Mouse (Mus musculus): ENCODE measurements around the gene Slk. TPM values are rescaled to one million over a fixed set of nuclear protein-coding genes. Genes with fewer than 3 reads are reported as not detected.

Slk gene
- polyA plus RNA-seq (2012; rRNA removed), result 2.0 and 3.5 TPM in 2 replicates

- no peaks in the 10 kb centered on the region for H3K36me3 ChIP-seq (ENCODE audit: control insufficient read depth, insufficient read depth, low read length)
- under 1% methylated on average over 83 of the region's 83 CpGs for WGBS
- peak within 1 kb of the TSS; percentile 95 for H3K27ac ChIP-seq (ENCODE audit: insufficient read depth, low read depth, low read length)
- H3K27me3 ChIP-seq (ENCODE audit: control insufficient read depth, insufficient read depth, low read length), result no peaks in the 10 kb centered on the region
- H3K4me1 ChIP-seq (ENCODE audit: control insufficient read depth, insufficient read depth, insufficient read length, low read length), result peaks cover 2% of the 10 kb centered on the region
- H3K4me3 ChIP-seq (ENCODE audit: low read depth, low read length), result peak within 1 kb of the TSS; percentile 74
- TF ChIP-seq CTCF (IDR thresholded peaks at IDR 0.05; ENCODE audit: extremely low read depth, insufficient read length, insufficient replicate concordance, low read depth, low read length), result no peak
- peak; percentile 88 for TF ChIP-seq POLR2A (IDR thresholded peaks at IDR 0.05; ENCODE audit: low read depth, low read length)
Observed at GRCm38 (mm10) chr19:47579225-47579787, at the start of gene Slk. Slk (plus strand) TSS chr19:47579678.

GRCm38 (mm10) chr19:47531309-47531708 lies 48.2 kb upstream of the Slk start:
- TF ChIP-seq POLR2A (IDR thresholded peaks at IDR 0.05; ENCODE audit: low read depth, low read length), result no peak
- TF ChIP-seq CTCF (IDR thresholded peaks at IDR 0.05; ENCODE audit: extremely low read depth, insufficient read length, insufficient replicate concordance, low read depth, low read length), result no peak

GRCm38 (mm10) chr19:47532449-47532848 lies 47.0 kb upstream of the Slk start:
- H3K27ac ChIP-seq (ENCODE audit: insufficient read depth, low read depth, low read length), result no peak overlapping the region
- H3K27me3 ChIP-seq (ENCODE audit: control insufficient read depth, insufficient read depth, low read length), result no peaks in the 10 kb centered on the region
- H3K4me3 ChIP-seq (ENCODE audit: low read depth, low read length), result no peak overlapping the region
- H3K4me1 ChIP-seq (ENCODE audit: control insufficient read depth, insufficient read depth, insufficient read length, low read length), result peaks cover 10% of the 10 kb centered on the region; the same call in 1 of the 2 replicates
- no peaks in the 10 kb centered on the region for H3K36me3 ChIP-seq (ENCODE audit: control insufficient read depth, insufficient read depth, low read length)
- WGBS, result 94% methylated on average over 3 of the region's 3 CpGs
- TF ChIP-seq CTCF (IDR thresholded peaks at IDR 0.05; ENCODE audit: extremely low read depth, insufficient read length, insufficient replicate concordance, low read depth, low read length) (peak; percentile 54; the same call in 1 of the 2 replicates), POLR2A (IDR thresholded peaks at IDR 0.05; ENCODE audit: low read depth, low read length) (no peak)

More at GRCm38 (mm10) chr19:47531309-47531708, 48.2 kb upstream of the Slk start:
- Histone ChIP-seq H3K36me3 (ENCODE audit: control insufficient read depth, insufficient read depth, low read length) (no peaks in the 10 kb centered on the region), H3K4me1 (ENCODE audit: control insufficient read depth, insufficient read depth, insufficient read length, low read length) (peaks cover 7% of the 10 kb centered on the region; the same call in 1 of the 2 replicates), H3K27ac (ENCODE audit: insufficient read depth, low read depth, low read length) (peak overlapping the region; percentile 60; the same call in 1 of the 2 replicates), H3K4me3 (ENCODE audit: low read depth, low read length) (no peak overlapping the region), H3K27me3 (ENCODE audit: control insufficient read depth, insufficient read depth, low read length) (no peaks in the 10 kb centered on the region)
- 72% methylated on average over 5 of the region's 5 CpGs for WGBS

GRCm38 (mm10) chr19:47534131-47534530 lies 45.3 kb upstream of the Slk start:
- H3K27ac ChIP-seq (ENCODE audit: insufficient read depth, low read depth, low read length), result peak overlapping the region; percentile 40
- peaks cover 16% of the 10 kb centered on the region; the same call in 1 of the 2 replicates for H3K4me1 ChIP-seq (ENCODE audit: control insufficient read depth, insufficient read depth, insufficient read length, low read length)
- H3K36me3 ChIP-seq (ENCODE audit: control insufficient read depth, insufficient read depth, low read length), result no peaks in the 10 kb centered on the region
- 19% methylated on average over 1 of the region's 1 CpGs for WGBS
- no peak overlapping the region for H3K4me3 ChIP-seq (ENCODE audit: low read depth, low read length)
- no peak for TF ChIP-seq POLR2A (IDR thresholded peaks at IDR 0.05; ENCODE audit: low read depth, low read length)
- no peaks in the 10 kb centered on the region for H3K27me3 ChIP-seq (ENCODE audit: control insufficient read depth, insufficient read depth, low read length)

- no peaks in the 10 kb centered on the region for H3K27me3 ChIP-seq (ENCODE audit: control insufficient read depth, insufficient read depth, low read length)
- no peaks in the 10 kb centered on the region for H3K36me3 ChIP-seq (ENCODE audit: control insufficient read depth, insufficient read depth, low read length)
- H3K4me1 ChIP-seq (ENCODE audit: control insufficient read depth, insufficient read depth, insufficient read length, low read length), result peaks cover 16% of the 10 kb centered on the region; the same call in 1 of the 2 replicates
- WGBS, result 3% methylated on average over 39 of the region's 39 CpGs
- peak overlapping the region; percentile 87 for H3K27ac ChIP-seq (ENCODE audit: insufficient read depth, low read depth, low read length)
- H3K4me3 ChIP-seq (ENCODE audit: low read depth, low read length), result peak overlapping the region; percentile 79
- TF ChIP-seq CTCF (IDR thresholded peaks at IDR 0.05; ENCODE audit: extremely low read depth, insufficient read length, insufficient replicate concordance, low read depth, low read length) (no peak), POLR2A (IDR thresholded peaks at IDR 0.05; ENCODE audit: low read depth, low read length) (peak; percentile 63; the same call in 1 of the 2 replicates)
Observed at GRCm38 (mm10) chr19:47536521-47537299, 42.8 kb upstream of the Slk start.

- peaks cover 16% of the 10 kb centered on the region; the same call in 1 of the 2 replicates for H3K4me1 ChIP-seq (ENCODE audit: control insufficient read depth, insufficient read depth, insufficient read length, low read length)
- peak within 1 kb of the TSS; percentile 79 for H3K4me3 ChIP-seq (ENCODE audit: low read depth, low read length)
- H3K27me3 ChIP-seq (ENCODE audit: control insufficient read depth, insufficient read depth, low read length), result no peaks in the 10 kb centered on the region
- H3K27ac ChIP-seq (ENCODE audit: insufficient read depth, low read depth, low read length), result peak within 1 kb of the TSS; percentile 87
- TF ChIP-seq CTCF (IDR thresholded peaks at IDR 0.05; ENCODE audit: extremely low read depth, insufficient read length, insufficient replicate concordance, low read depth, low read length) (no peak), POLR2A (IDR thresholded peaks at IDR 0.05; ENCODE audit: low read depth, low read length) (no peak)
- H3K36me3 ChIP-seq (ENCODE audit: control insufficient read depth, insufficient read depth, low read length), result no peaks in the 10 kb centered on the region
- 5% methylated on average over 10 of the region's 10 CpGs for WGBS
Observed at GRCm38 (mm10) chr19:47537300-47537792, 42.1 kb upstream of the Slk start, which contains the start of gene Stn1. Stn1 (minus strand) TSS chr19:47537507.

GRCm38 (mm10) chr19:47537879-47538278 lies 41.6 kb upstream of the Slk start:
- Histone ChIP-seq H3K4me1 (ENCODE audit: control insufficient read depth, insufficient read depth, insufficient read length, low read length) (peaks cover 16% of the 10 kb centered on the region; the same call in 1 of the 2 replicates), H3K4me3 (ENCODE audit: low read depth, low read length) (no peak overlapping the region), H3K27ac (ENCODE audit: insufficient read depth, low read depth, low read length) (peak overlapping the region; percentile 77; the same call in 1 of the 2 replicates), H3K36me3 (ENCODE audit: control insufficient read depth, insufficient read depth, low read length) (no peaks in the 10 kb centered on the region), H3K27me3 (ENCODE audit: control insufficient read depth, insufficient read depth, low read length) (no peaks in the 10 kb centered on the region)
- no peak for TF ChIP-seq CTCF (IDR thresholded peaks at IDR 0.05; ENCODE audit: extremely low read depth, insufficient read length, insufficient replicate concordance, low read depth, low read length)
- TF ChIP-seq POLR2A (IDR thresholded peaks at IDR 0.05; ENCODE audit: low read depth, low read length), result no peak
- 44% methylated on average over 6 of the region's 6 CpGs for WGBS
